In genomic region chr5:144015312-144015650, GRCm38 (mm10) we compare ENCODE assay signal across 8 mouse cellular contexts. TPM values are rescaled to one million over a fixed set of nuclear protein-coding genes. Genes with fewer than 3 reads are reported as not detected.
DNase-seq lines count a peak whose midpoint lies in the region; ATAC-seq and TF ChIP-seq lines count a peak whose summit lies in the region.

No protein-coding gene starts in this region.

- 79% methylated on average over 3 of the region's 3 CpGs for WGBS in hindbrain, embryonic 12.5 days
- 80% methylated on average over 3 of the region's 3 CpGs for WGBS in midbrain, embryonic 10.5 days

- no peak for DNase-seq in gastrocnemius, adult 2 months
- DNase-seq in gastrocnemius, adult 18-20 months (ENCODE audit: low spot score), result no peak
- peak; percentile 15 for DNase-seq in MN1 (ENCODE audit: low spot score)
- DNase-seq in midbrain, embryonic 10.5 days (ENCODE audit: low spot score), result no peak
- no peak for DNase-seq in B cell, adult 2 months
- DNase-seq in urinary bladder, postnatal 14 days (ENCODE audit: low spot score), result no peak

- no peaks in the 10 kb centered on the region for H3K27me3 ChIP-seq in hindbrain, embryonic 12.5 days
- no peaks in the 10 kb centered on the region for H3K27me3 ChIP-seq in midbrain, embryonic 10.5 days (ENCODE audit: low read depth, poor library complexity, severe bottlenecking)

- peak overlapping the region; percentile 96 for H3K4me3 ChIP-seq in gastrocnemius, adult 2 months
- H3K4me3 ChIP-seq in hindbrain, embryonic 12.5 days, result peak overlapping the region; percentile 88
- peak overlapping the region; percentile 89 for H3K4me3 ChIP-seq in midbrain, embryonic 10.5 days

- H3K27ac ChIP-seq in gastrocnemius, adult 2 months, result peak overlapping the region; percentile 93; the same call in 1 of the 2 replicates
- H3K27ac ChIP-seq in hindbrain, embryonic 12.5 days, result no peak overlapping the region
- no peak overlapping the region for H3K27ac ChIP-seq in midbrain, embryonic 10.5 days (replicated peaks)

- no peak for TF ChIP-seq CTCF in gastrocnemius, adult 2 months (IDR thresholded peaks at IDR 0.05)

- H3K4me2 ChIP-seq in hindbrain, embryonic 12.5 days (replicated peaks), result peak overlapping the region; percentile 52

- H3K36me3 ChIP-seq in hindbrain, embryonic 12.5 days, result peaks cover 21% of the 10 kb centered on the region
- peaks cover 24% of the 10 kb centered on the region for H3K36me3 ChIP-seq in midbrain, embryonic 10.5 days

- 0 out of 2 replicates have a peak, but pooled peaks have one; percentile 47 for ATAC-seq in hindbrain, embryonic 12.5 days (ENCODE audit: low FRiP score)
- no peak for ATAC-seq in megakaryocyte-erythroid progenitor cell, adult 5-6 weeks (replicated peaks; ENCODE audit: low FRiP score, low TSS enrichment, poor library complexity, severe bottlenecking)

- H3K4me1 ChIP-seq in hindbrain, embryonic 12.5 days, result peaks cover 5% of the 10 kb centered on the region
- peaks cover 2% of the 10 kb centered on the region; the same call in 1 of the 2 replicates for H3K4me1 ChIP-seq in midbrain, embryonic 10.5 days

- no peaks in the 10 kb centered on the region for H3K9me3 ChIP-seq in hindbrain, embryonic 12.5 days (replicated peaks)
- H3K9me3 ChIP-seq in midbrain, embryonic 10.5 days (replicated peaks), result no peaks in the 10 kb centered on the region

- H3K9ac ChIP-seq in hindbrain, embryonic 12.5 days, result no peak overlapping the region

- intact Hi-C loops in gastrocnemius, adult 2 months (cut with DNase I), result no loop called here

RNA-seq across cellular contexts. Expression of gene Ccz1, which starts 0.6 kb away (rescaled TPM):
- total RNA-seq in gastrocnemius, adult 2 months (2021), result 10 to 100 TPM; 39.7 to 43.7 TPM
- total RNA-seq in gastrocnemius, adult 18-20 months (2021), result 10 to 100 TPM; 39.9 to 45.8 TPM
- polyA plus RNA-seq in hindbrain, embryonic 12.5 days (2016; fragmentation: Nextera tagmentation; extraction: Ambion mirVana), result 99.4 and 108 TPM in 2 replicates
- polyA plus RNA-seq in midbrain, embryonic 10.5 days (2016; fragmentation: Nextera tagmentation; extraction: Ambion mirVana), result 105 TPM in 2 replicates
- 72.5 and 74.1 TPM in 2 replicates for total RNA-seq in megakaryocyte-erythroid progenitor cell, adult 5-6 weeks (2014; fragmentation: Nextera tagmentation)
- total RNA-seq in megakaryocyte-erythroid progenitor cell, adult 5-6 weeks (2017), result 91.1 and 98.6 TPM in 2 replicates

RNA-seq across cellular contexts. Expression of gene Ocm, which starts 11.2 kb away (rescaled TPM):
- not detected for total RNA-seq in gastrocnemius, adult 2 months (2021)
- total RNA-seq in gastrocnemius, adult 18-20 months (2021), result not detected
- not detected in 2 replicates for polyA plus RNA-seq in hindbrain, embryonic 12.5 days (2016; fragmentation: Nextera tagmentation; extraction: Ambion mirVana)
- not detected in 2 replicates for polyA plus RNA-seq in midbrain, embryonic 10.5 days (2016; fragmentation: Nextera tagmentation; extraction: Ambion mirVana)
- not detected in 2 replicates for total RNA-seq in megakaryocyte-erythroid progenitor cell, adult 5-6 weeks (2014; fragmentation: Nextera tagmentation)
- total RNA-seq in megakaryocyte-erythroid progenitor cell, adult 5-6 weeks (2017), result not detected in 2 replicates
